Mouse (Mus musculus) heart, postnatal 10 days (tissue): Measurements from ENCODE around the gene Bex3. TPM values are rescaled to one million over a fixed set of nuclear protein-coding genes. Genes with fewer than 3 reads are reported as not detected.
"Not testable (repeated sequence)": the region's sequence is repeated elsewhere in the genome, so short reads cannot be mapped to it uniquely, and the experiment has no call there.

Experiments
- DNase-seq, 2 experiments: peaks; one replicate each; pipeline ENCODE4 v3.0.0; 2021
- intact Hi-C: fragments of 180-260 bp; cut with DNase I; formaldehyde crosslinking; loops from one replicate; pipeline ENCODE4 v1.15.1; 2025
- total RNA-seq, 2 experiments: library from RNA; stranded (reverse); gene quantifications; 2 replicates each; pipeline ENCODE4 v1.2.3; 2021

The Bex3 gene
- total RNA-seq = 10 to 100 TPM; 84.6 to 84.9 TPM

- DNase-seq = peak; percentile 35 to 38
- intact Hi-C loops = not testable (repeated sequence)
Measured at GRCm38 (mm10) chrX:136269743-136270392, at the start of gene Bex3. Bex3 (plus strand) TSS chrX:136270253.

- no peak for DNase-seq
- intact Hi-C loops = no loop called here
Measured at GRCm38 (mm10) chrX:136223714-136224113, 46.3 kb upstream of the Bex3 start.

- peak; percentile 19 to 24 for DNase-seq
- intact Hi-C loops = no loop called here
Measured at GRCm38 (mm10) chrX:136227768-136228167, 42.3 kb upstream of the Bex3 start.

GRCm38 (mm10) chrX:136238118-136238517, 31.9 kb upstream of the Bex3 start:
- intact Hi-C loops = loop anchor here (5.0 kb wide), 1 partner anchor 84 kb away; no protein-coding TSS in a partner anchor
- peak; percentile 35 to 43 for DNase-seq

GRCm38 (mm10) chrX:136243181-136243580, 26.9 kb upstream of the Bex3 start:
- intact Hi-C loops = no loop called here
- DNase-seq = no peak

- intact Hi-C loops = no loop called here
Measured at GRCm38 (mm10) chrX:136244574-136245229, 25.4 kb upstream of the Bex3 start, which contains the start of gene Tceal9. Tceal9 (plus strand) TSS chrX:136245079.

GRCm38 (mm10) chrX:136245521-136246071, 24.5 kb upstream of the Bex3 start:
- DNase-seq = peak; percentile 19 to 24
- intact Hi-C loops = no loop called here

More at GRCm38 (mm10) chrX:136244574-136245229, 25.4 kb upstream of the Bex3 start, which contains the start of gene Tceal9:
- DNase-seq = peak; percentile 77 to 79

GRCm38 (mm10) chrX:136248811-136249210, 21.2 kb upstream of the Bex3 start:
- intact Hi-C loops = no loop called here
- DNase-seq = no peak

GRCm38 (mm10) chrX:136249671-136250070, 20.4 kb upstream of the Bex3 start:
- intact Hi-C loops = no loop called here

GRCm38 (mm10) chrX:136252023-136252729, 17.9 kb upstream of the Bex3 start:
- DNase-seq = no peak
- intact Hi-C loops = no loop called here

More at GRCm38 (mm10) chrX:136249671-136250070, 20.4 kb upstream of the Bex3 start:
- no peak for DNase-seq

GRCm38 (mm10) chrX:136267720-136268119, 2.3 kb upstream of the Bex3 start:
- DNase-seq = no peak
- intact Hi-C loops = no loop called here

- intact Hi-C loops = no loop called here
Measured at GRCm38 (mm10) chrX:136268173-136268572, 1.9 kb upstream of the Bex3 start.

GRCm38 (mm10) chrX:136270393-136271111, 499 bp downstream of the Bex3 start:
- DNase-seq = peak in 1 of 2 experiments; percentile 20
- intact Hi-C loops = not testable (repeated sequence)

More at GRCm38 (mm10) chrX:136268173-136268572, 1.9 kb upstream of the Bex3 start:
- DNase-seq = no peak

GRCm38 (mm10) chrX:136274542-136274941, 4.5 kb downstream of the Bex3 start:
- DNase-seq = no peak
- intact Hi-C loops = no loop called here

- no peak for DNase-seq
- intact Hi-C loops = no loop called here
Measured at GRCm38 (mm10) chrX:136275386-136275785, 5.3 kb downstream of the Bex3 start.

- no peak for DNase-seq
- intact Hi-C loops = no loop called here
Measured at GRCm38 (mm10) chrX:136277577-136277976, 7.5 kb downstream of the Bex3 start.

- no peak for DNase-seq
- intact Hi-C loops = no loop called here
Measured at GRCm38 (mm10) chrX:136278401-136278800, 8.3 kb downstream of the Bex3 start.

GRCm38 (mm10) chrX:136279410-136279809, 9.4 kb downstream of the Bex3 start:
- no peak for DNase-seq
- intact Hi-C loops = no loop called here

GRCm38 (mm10) chrX:136290817-136291281, 20.8 kb downstream of the Bex3 start:
- DNase-seq = no peak
- intact Hi-C loops = no loop called here

- intact Hi-C loops = loop anchor here (1.0 kb wide), 2 partner anchors 65 to 107 kb away; no protein-coding TSS in a partner anchor
- peak; percentile 26 to 40 for DNase-seq
Measured at GRCm38 (mm10) chrX:136304295-136304694, 34.2 kb downstream of the Bex3 start.
